Mouse (Mus musculus): ENCODE data around the gene Actl7a. TPM values are rescaled to one million over a fixed set of nuclear protein-coding genes. Genes with fewer than 3 reads are reported as not detected.

Gene Actl7a
- total and polyA plus RNA-seq, 3 experiments: 0.11 to 0.15 TPM; not detected in 1

GRCm38 (mm10) chr4:56757693-56758092, 14.5 kb downstream of the Actl7a start:
- no peak for TF ChIP-seq CHD1 (IDR thresholded peaks at IDR 0.05; ENCODE audit: low read depth, low read length)
- H3K4me3 ChIP-seq (ENCODE audit: control insufficient read depth in 1 of 2, insufficient read depth in 1 of 2, low read depth in 2 of 2, low read length in 2 of 2): no peak overlapping the region
- H3K27ac ChIP-seq (ENCODE audit: control insufficient read depth, low read depth, low read length): no peak overlapping the region
- no peaks in the 10 kb centered on the region for H3K4me1 ChIP-seq (ENCODE audit: control insufficient read depth in 1 of 2, insufficient read depth in 2 of 2, low read length in 2 of 2)
- no peaks in the 10 kb centered on the region for H3K27me3 ChIP-seq (ENCODE audit: control insufficient read depth in 1 of 2, insufficient read depth in 2 of 2, low read length in 2 of 2)
- H3K9ac ChIP-seq (ENCODE audit: control insufficient read depth, low read depth, low read length, poor library complexity, severe bottlenecking): no peak overlapping the region
- H3K79me2 ChIP-seq (ENCODE audit: control insufficient read depth, insufficient read depth, low read length, poor library complexity): no peaks in the 10 kb centered on the region
- peaks cover 0 to 12% of the 10 kb centered on the region in 2 experiments; a peak in 2 of 4 replicates for H3K36me3 ChIP-seq (ENCODE audit: control insufficient read depth in 1 of 2, insufficient read depth in 2 of 2, low read length in 2 of 2)
- DNase-seq (ENCODE audit: low read depth, low spot score): no peak
- no peaks in the 10 kb centered on the region for H3K9me3 ChIP-seq (replicated peaks; ENCODE audit: insufficient read depth, low read length)

GRCm38 (mm10) chr4:56767861-56768284, 24.7 kb downstream of the Actl7a start:
- H3K36me3 ChIP-seq (ENCODE audit: control insufficient read depth in 1 of 2, insufficient read depth in 2 of 2, low read length in 2 of 2): peaks cover 0 to 24% of the 10 kb centered on the region in 2 experiments; a peak in 2 of 4 replicates
- H3K4me3 ChIP-seq (ENCODE audit: control insufficient read depth in 1 of 2, insufficient read depth in 1 of 2, low read depth in 2 of 2, low read length in 2 of 2): no peak overlapping the region
- H3K79me2 ChIP-seq (ENCODE audit: control insufficient read depth, insufficient read depth, low read length, poor library complexity): no peaks in the 10 kb centered on the region
- no peak for DNase-seq (ENCODE audit: low read depth, low spot score)
- no peaks in the 10 kb centered on the region for H3K27me3 ChIP-seq (ENCODE audit: control insufficient read depth in 1 of 2, insufficient read depth in 2 of 2, low read length in 2 of 2)
- no peaks in the 10 kb centered on the region for H3K9me3 ChIP-seq (replicated peaks; ENCODE audit: insufficient read depth, low read length)
- H3K27ac ChIP-seq (ENCODE audit: control insufficient read depth, low read depth, low read length): no peak overlapping the region
- TF ChIP-seq TBP (IDR thresholded peaks at IDR 0.05; ENCODE audit: low read depth, low read length) (no peak), RAD21 (IDR thresholded peaks at IDR 0.05; ENCODE audit: low read depth, low read length) (no peak), TAL1 (IDR thresholded peaks at IDR 0.05; ENCODE audit: low read length) (no peak), HCFC1 (IDR thresholded peaks at IDR 0.05; ENCODE audit: low read depth, low read length) (no peak), ETS1 (IDR thresholded peaks at IDR 0.05; ENCODE audit: low read depth, low read length) (no peak), POLR2A (IDR thresholded peaks at IDR 0.05; ENCODE audit: control insufficient read depth in 1 of 2, insufficient read depth in 1 of 2, low read depth in 1 of 2, low read length in 2 of 2, poor library complexity in 1 of 2) (no peak), NRF1 (IDR thresholded peaks at IDR 0.05; ENCODE audit: insufficient read depth, low read depth, low read length, poor library complexity, severe bottlenecking) (no peak), MEF2A (IDR thresholded peaks at IDR 0.05; ENCODE audit: extremely low read depth, insufficient replicate concordance, low read depth, low read length, poor library complexity, severe bottlenecking) (no peak)
- no peaks in the 10 kb centered on the region for H3K4me1 ChIP-seq (ENCODE audit: control insufficient read depth in 1 of 2, insufficient read depth in 2 of 2, low read length in 2 of 2)
- no peak overlapping the region for H3K9ac ChIP-seq (ENCODE audit: control insufficient read depth, low read depth, low read length, poor library complexity, severe bottlenecking)

GRCm38 (mm10) chr4:56768913-56769312, 25.7 kb downstream of the Actl7a start:
- Histone ChIP-seq H3K4me1 (ENCODE audit: control insufficient read depth in 1 of 2, insufficient read depth in 2 of 2, low read length in 2 of 2) (no peaks in the 10 kb centered on the region), H3K27ac (ENCODE audit: control insufficient read depth, low read depth, low read length) (no peak overlapping the region), H3K4me3 (ENCODE audit: control insufficient read depth in 1 of 2, insufficient read depth in 1 of 2, low read depth in 2 of 2, low read length in 2 of 2) (no peak overlapping the region), H3K9me3 (replicated peaks; ENCODE audit: insufficient read depth, low read length) (no peaks in the 10 kb centered on the region), H3K9ac (ENCODE audit: control insufficient read depth, low read depth, low read length, poor library complexity, severe bottlenecking) (no peak overlapping the region), H3K27me3 (ENCODE audit: control insufficient read depth in 1 of 2, insufficient read depth in 2 of 2, low read length in 2 of 2) (no peaks in the 10 kb centered on the region), H3K36me3 (ENCODE audit: control insufficient read depth in 1 of 2, insufficient read depth in 2 of 2, low read length in 2 of 2) (peaks cover 0 to 28% of the 10 kb centered on the region in 2 experiments; a peak in 2 of 4 replicates), H3K79me2 (ENCODE audit: control insufficient read depth, insufficient read depth, low read length, poor library complexity) (no peaks in the 10 kb centered on the region)
- TF ChIP-seq USF2 (IDR thresholded peaks at IDR 0.05; ENCODE audit: borderline replicate concordance in 1 of 2, insufficient read depth in 1 of 2, low read depth in 1 of 2, low read length in 2 of 2) (no peak), ETS1 (IDR thresholded peaks at IDR 0.05; ENCODE audit: low read depth, low read length) (no peak)
- DNase-seq (ENCODE audit: low read depth, low spot score): no peak
